Mouse (Mus musculus) midbrain, postnatal 0 days (tissue): Measurements from ENCODE around the gene Tulp1. TPM values are rescaled to one million over a fixed set of nuclear protein-coding genes. Genes with fewer than 3 reads are reported as not detected.
A peak's percentile ranks its signal among the peaks of the same experiment; 100 is the strongest.

Experiments used
- ATAC-seq: fragments of 200-750 bp; cut with Nextera tagmentation; 2 replicates; pipeline ENCODE4 v1.8.0; 2017; ENCODE audit warnings: moderate number of reproducible peaks, mild to moderate bottlenecking, moderate TSS enrichment, moderate library complexity; ENCODE audit not compliant: low FRiP score
- DNase-seq: peaks from one replicate; pipeline ENCODE4 v3.0.0-alpha.2; 2015; ENCODE audit warnings: low spot score
- H3K27ac ChIP-seq: fragments of 300-500 bp; sonication (generic); 2 replicates; pipeline ENCODE4 v1.5.1; 2014; ENCODE audit warnings: low read depth, mild to moderate bottlenecking, low read length, mixed read lengths
- H3K27me3 ChIP-seq: fragments of 300-500 bp; sonication (generic); 2 replicates; pipeline ENCODE4 v1.6.1; 2014; ENCODE audit warnings: low read length, control low read depth, mixed read lengths; ENCODE audit not compliant: insufficient read depth
- H3K36me3 ChIP-seq: fragments of 300-500 bp; sonication (generic); 2 replicates; pipeline ENCODE4 v1.6.1; 2014; ENCODE audit warnings: low read length, control low read depth, mixed read lengths; ENCODE audit not compliant: insufficient read depth
- H3K4me1 ChIP-seq: fragments of 300-500 bp; sonication (generic); 2 replicates; pipeline ENCODE4 v1.6.1; 2014; ENCODE audit warnings: mild to moderate bottlenecking, control low read depth, antibody characterized with exemption, low read length, mixed read lengths; ENCODE audit not compliant: insufficient read depth
- H3K4me2 ChIP-seq: fragments of 300-500 bp; sonication (generic); 2 replicates; pipeline ENCODE4 v1.6.1; 2014; ENCODE audit warnings: low read depth, mild to moderate bottlenecking, low read length, mixed read lengths; ENCODE audit not compliant: poor library complexity, severe bottlenecking
- H3K4me3 ChIP-seq: fragments of 300-500 bp; sonication (generic); 2 replicates; pipeline ENCODE4 v1.5.1; 2014; ENCODE audit warnings: low read depth, mild to moderate bottlenecking, low read length, moderate library complexity
- H3K9ac ChIP-seq: fragments of 300-500 bp; sonication (generic); replicated peaks from 2 replicates; pipeline ENCODE4 v1.6.1; 2014; ENCODE audit warnings: mild to moderate bottlenecking, low read length, moderate library complexity, mixed read lengths; ENCODE audit not compliant: poor library complexity, severe bottlenecking
- H3K9me3 ChIP-seq: fragments of 300-500 bp; sonication (generic); 2 replicates; pipeline ENCODE4 v1.6.1; 2016; ENCODE audit warnings: low read length, control low read depth
- CTCF ChIP-seq: IDR thresholded peaks from 2 replicates; pipeline ENCODE4 v1.5.1; 2016; ENCODE audit warnings: antibody characterized with exemption, mild to moderate bottlenecking
- WGBS: fragments of 180-500 bp; shearing (Covaris S2); extraction: QIAGEN DNeasy Blood & Tissue Kit; methylation state at CpG from one replicate; pipeline ENCODE4 v1.1.7; 2014; 5-methylcytosine and 5-hydroxymethylcytosine counted together
- polyA plus RNA-seq: library from polyadenylated mRNA; unstranded; fragments of >200 nt; fragmentation: Nextera tagmentation; extraction: Ambion mirVana; gene quantifications from 2 replicates; pipeline ENCODE4 v1.2.1, GENCODE M21; 2015
- total RNA-seq: library from RNA; depleted of rRNA; stranded (reverse); fragments of >200 nt; gene quantifications from 2 replicates; pipeline ENCODE4 v1.2.3, GENCODE M21; 2014

The Tulp1 gene
- total and polyA plus RNA-seq, 2 experiments from 2014 or later: 1.0 to 1.1 TPM

GRCm38 (mm10) chr17:28313880-28314225, 51.2 kb downstream of the Tulp1 start:
- TF ChIP-seq CTCF: no peak
- peak overlapping the region; percentile 77 for H3K4me3 ChIP-seq
- H3K4me1 ChIP-seq: peaks cover 6% of the 10 kb centered on the region; the same call in 1 of the 2 replicates
- peak overlapping the region; percentile 85 for H3K27ac ChIP-seq
- DNase-seq (peak; percentile 63), ATAC-seq (peak; percentile 61)
- H3K36me3 ChIP-seq: peaks cover 19% of the 10 kb centered on the region; the same call in 1 of the 2 replicates
- no peaks in the 10 kb centered on the region for H3K27me3 ChIP-seq
- H3K4me2 ChIP-seq: peak overlapping the region; percentile 88
- peak overlapping the region; percentile 84 for H3K9ac ChIP-seq
- H3K9me3 ChIP-seq: no peaks in the 10 kb centered on the region
- 3% methylated on average over 11 of the region's 11 CpGs for WGBS

GRCm38 (mm10) chr17:28313212-28313879, 51.7 kb downstream of the Tulp1 start, which contains the start of gene Fance:
Gene Fance (plus strand): TSS chr17:28313519.
- H3K36me3 ChIP-seq: peaks cover 16% of the 10 kb centered on the region; the same call in 1 of the 2 replicates
- H3K9ac ChIP-seq: peak within 1 kb of the TSS; percentile 84
- WGBS: under 1% methylated on average over 69 of the region's 69 CpGs
- peak within 1 kb of the TSS; percentile 88 for H3K4me2 ChIP-seq
- no peaks in the 10 kb centered on the region for H3K27me3 ChIP-seq
- ATAC-seq (peak; percentile 96), DNase-seq (peak; percentile 99)
- H3K4me3 ChIP-seq: peak within 1 kb of the TSS; percentile 77
- peak within 1 kb of the TSS; percentile 85 for H3K27ac ChIP-seq
- no peaks in the 10 kb centered on the region for H3K9me3 ChIP-seq
- peaks cover 6% of the 10 kb centered on the region; the same call in 1 of the 2 replicates for H3K4me1 ChIP-seq
- no peak for TF ChIP-seq CTCF

GRCm38 (mm10) chr17:28312232-28313211, 52.5 kb downstream of the Tulp1 start:
- ATAC-seq (peak; percentile 8; the same call in 1 of the 2 replicates), DNase-seq (no peak)
- peaks cover 12% of the 10 kb centered on the region; the same call in 1 of the 2 replicates for H3K36me3 ChIP-seq
- peak; percentile 58 for TF ChIP-seq CTCF
- H3K4me3 ChIP-seq: peak overlapping the region; percentile 77
- no peak overlapping the region for H3K9ac ChIP-seq
- H3K27ac ChIP-seq: 0 out of 2 replicates have a peak overlapping the region, but pooled peaks have one; percentile 85
- H3K27me3 ChIP-seq: no peaks in the 10 kb centered on the region
- peak overlapping the region; percentile 88 for H3K4me2 ChIP-seq
- peaks cover 6% of the 10 kb centered on the region; the same call in 1 of the 2 replicates for H3K4me1 ChIP-seq
- no peaks in the 10 kb centered on the region for H3K9me3 ChIP-seq
- 27% methylated on average over 16 of the region's 17 CpGs for WGBS

- TF ChIP-seq CTCF: no peak
- H3K9me3 ChIP-seq: no peaks in the 10 kb centered on the region
- WGBS: 75% methylated on average over 5 of the region's 5 CpGs
Measured at GRCm38 (mm10) chr17:28311366-28312132, 53.5 kb downstream of the Tulp1 start.

GRCm38 (mm10) chr17:28310831-28311230, 54.2 kb downstream of the Tulp1 start:
- Histone ChIP-seq H3K4me1 (peaks cover 6% of the 10 kb centered on the region; the same call in 1 of the 2 replicates), H3K9ac (no peak overlapping the region), H3K36me3 (0 out of 2 replicates have a peak, but pooled peaks cover under 1% of the 10 kb centered on the region), H3K4me2 (no peak overlapping the region), H3K27me3 (no peaks in the 10 kb centered on the region), H3K9me3 (no peaks in the 10 kb centered on the region), H3K27ac (no peak overlapping the region), H3K4me3 (no peak overlapping the region)
- ATAC-seq: no peak
- peak; percentile 23; the same call in 1 of the 2 replicates for TF ChIP-seq CTCF
- 72% methylated on average over 3 of the region's 3 CpGs for WGBS
- no peak for DNase-seq

More at GRCm38 (mm10) chr17:28311366-28312132, 53.5 kb downstream of the Tulp1 start:
- Histone ChIP-seq H3K27ac (no peak overlapping the region), H3K4me2 (no peak overlapping the region), H3K36me3 (0 out of 2 replicates have a peak, but pooled peaks cover 3% of the 10 kb centered on the region), H3K4me3 (no peak overlapping the region), H3K4me1 (peaks cover 6% of the 10 kb centered on the region; the same call in 1 of the 2 replicates), H3K9ac (no peak overlapping the region), H3K27me3 (no peaks in the 10 kb centered on the region)
- no peak for ATAC-seq
- DNase-seq: no peak
